In genomic region chr9:65576861-65577510, GRCm38 (mm10) we compare ENCODE assay signal across 1 mouse cellular context.
TF ChIP-seq lines count a peak whose summit lies in the region.

No protein-coding gene starts in this region.

TF ChIP-seq in CH12.LX, 34 proteins besides CTCF, POLR2A, EP300 and RAD21:
- TF ChIP-seq ETS1 (conservative IDR thresholded peaks at IDR 0.05; ENCODE audit: low read depth, low read length), result no peak
- no peak for TF ChIP-seq ZKSCAN1 (IDR thresholded peaks at IDR 0.05; ENCODE audit: borderline replicate concordance, low read depth, low read length)
- TF ChIP-seq MAFK (IDR thresholded peaks at IDR 0.05; ENCODE audit: insufficient replicate concordance, low read length), result no peak
